Comparison of ENCODE assay signal across 29 mouse cellular contexts in genomic region chr9:60612260-60612659, GRCm38 (mm10).
A peak's percentile ranks its signal among the peaks of the same experiment; 100 is the strongest.
DNase-seq lines count a peak whose midpoint lies in the region; ATAC-seq and TF ChIP-seq lines count a peak whose summit lies in the region.
"Had no signal": no experiment of that assay in that cellular context is flagged by ENCODE, and none has a peak within 500 bp of the region (broad histone marks: within the 10 kb centered on the region; RNA-seq: fewer than 3 reads in every experiment).

No protein-coding gene starts in this region.

- H3K4me1 ChIP-seq in lung, embryonic 15.5 days = peaks cover 8% of the 10 kb centered on the region
- H3K4me1 ChIP-seq in lung, postnatal 0 days (ENCODE audit: insufficient read depth, low read depth, low read length) = peaks cover 5% of the 10 kb centered on the region; the same call in 1 of the 2 replicates
- H3K4me1 ChIP-seq: embryonic facial prominence, embryonic 13.5 days; forebrain, embryonic 10.5 days; forebrain, embryonic 12.5 days had no signal

- no peaks in the 10 kb centered on the region for H3K27me3 ChIP-seq in lung, embryonic 15.5 days
- no peaks in the 10 kb centered on the region for H3K27me3 ChIP-seq in lung, postnatal 0 days (replicated peaks; ENCODE audit: insufficient read depth, low read length)
- H3K27me3 ChIP-seq: CH12.LX; embryonic facial prominence, embryonic 13.5 days; embryonic facial prominence, embryonic 15.5 days; forebrain, embryonic 12.5 days; Patski had no signal

- no peak overlapping the region for H3K4me3 ChIP-seq in layer of hippocampus, adult 2 months
- no peak overlapping the region for H3K4me3 ChIP-seq in lung, embryonic 15.5 days
- H3K4me3 ChIP-seq in lung, postnatal 0 days (ENCODE audit: low read depth, low read length) = no peak overlapping the region
- H3K4me3 ChIP-seq: embryonic facial prominence, embryonic 13.5 days; embryonic facial prominence, embryonic 15.5 days; erythroblast, embryonic 14.5 days; forebrain, embryonic 10.5 days; forebrain, embryonic 12.5 days had no signal

- peak overlapping the region; percentile 57; the same call in 1 of the 2 replicates for H3K27ac ChIP-seq in layer of hippocampus, adult 2 months
- H3K27ac ChIP-seq in lung, embryonic 15.5 days = peak overlapping the region; percentile 24; the same call in 1 of the 2 replicates
- H3K27ac ChIP-seq in lung, postnatal 0 days (ENCODE audit: low read length) = 0 out of 2 replicates have a peak overlapping the region, but pooled peaks have one; percentile 39
- H3K27ac ChIP-seq: embryonic facial prominence, embryonic 13.5 days; embryonic facial prominence, embryonic 15.5 days; forebrain, embryonic 10.5 days; forebrain, embryonic 12.5 days had no signal

- H3K9ac ChIP-seq in lung, embryonic 15.5 days = no peak overlapping the region
- H3K9ac ChIP-seq in lung, postnatal 0 days (replicated peaks; ENCODE audit: low read depth) = no peak overlapping the region
- H3K9ac ChIP-seq: embryonic facial prominence, embryonic 13.5 days; embryonic facial prominence, embryonic 15.5 days; forebrain, embryonic 12.5 days had no signal

- 0 out of 2 replicates have a peak, but pooled peaks have one; percentile 9 for TF ChIP-seq CTCF in layer of hippocampus, adult 2 months (conservative IDR thresholded peaks at IDR 0.05)
- TF ChIP-seq CTCF in lung, postnatal 0 days (IDR thresholded peaks at IDR 0.05) = no peak

- WGBS in lung, embryonic 15.5 days = 54% methylated on average over 2 of the region's 2 CpGs
- 62% methylated on average over 2 of the region's 2 CpGs for WGBS in lung, postnatal 0 days

- peak; percentile 91 for TF ChIP-seq EP300 in lung, postnatal 0 days (IDR thresholded peaks at IDR 0.05)

- H3K9me3 ChIP-seq in lung, embryonic 15.5 days = no peaks in the 10 kb centered on the region
- no peaks in the 10 kb centered on the region for H3K9me3 ChIP-seq in lung, postnatal 0 days (ENCODE audit: low read length)
- H3K9me3 ChIP-seq: embryonic facial prominence, embryonic 13.5 days; embryonic facial prominence, embryonic 15.5 days; forebrain, embryonic 10.5 days; forebrain, embryonic 12.5 days; G1E had no signal

- ATAC-seq in lung, embryonic 15.5 days (ENCODE audit: borderline replicate concordance, extremely low read depth, low FRiP score, low TSS enrichment) = no peak
- peak; percentile 79 for ATAC-seq in lung, postnatal 0 days
- ATAC-seq: activated CD4-positive, CD25-positive, alpha-beta regulatory T cell, adult 4 months; CD4-positive, CD25-positive, alpha-beta regulatory T cell, adult 4 months; forebrain, embryonic 14.5 days; Patski had no signal

- H3K4me2 ChIP-seq in lung, embryonic 15.5 days = no peak overlapping the region
- no peak overlapping the region for H3K4me2 ChIP-seq in lung, postnatal 0 days (replicated peaks; ENCODE audit: low read depth, low read length)
- H3K4me2 ChIP-seq: embryonic facial prominence, embryonic 13.5 days; embryonic facial prominence, embryonic 15.5 days; forebrain, embryonic 12.5 days had no signal

- no peaks in the 10 kb centered on the region for H3K36me3 ChIP-seq in lung, embryonic 15.5 days
- H3K36me3 ChIP-seq in lung, postnatal 0 days (ENCODE audit: insufficient read depth, low read length) = no peaks in the 10 kb centered on the region
- H3K36me3 ChIP-seq: embryonic facial prominence, embryonic 15.5 days; G1E had no signal

- DNase-seq in layer of hippocampus, adult 2 months (ENCODE audit: low spot score in 2 of 2) = no peak
- DNase-seq in layer of hippocampus, postnatal 36 days = no peak
- DNase-seq in lung, postnatal 4 days = no peak
- DNase-seq in lung, postnatal 0 days (ENCODE audit: low spot score) = peak; percentile 75
- no peak for DNase-seq in lung, postnatal 14 days
- DNase-seq in lung, postnatal 36 days = peak; percentile 35
- DNase-seq in thymus, postnatal 0 days (ENCODE audit: low spot score) = no peak
- DNase-seq: adrenal gland, postnatal 10 days; adrenal gland, postnatal 25 days; B cell, adult 2 months; cerebellum, adult 11 months; cerebellum, adult 18-20 months; cerebellum, adult 8-10 months; cerebellum, adult 9-11 months; cerebellum, postnatal 14 days; cerebellum, postnatal 36 days; embryo, embryonic 11 days had no signal

Comparison
In these comparisons a context has a peak if more than half of its experiments do, and no peak if none do; other contexts are left out.
1. DNase-seq: peak in lung, postnatal 0 days (single experiment) and lung, postnatal 36 days (single experiment); none in layer of hippocampus, adult 2 months (0 of 2), layer of hippocampus, postnatal 36 days (0 of 2), lung, postnatal 4 days (0 of 2), lung, postnatal 14 days (single experiment) and thymus, postnatal 0 days (single experiment).
2. Peak in every context shown above with its lines, with median percentiles within 50 percentile points of each other: H3K27ac ChIP-seq.